Mouse (Mus musculus) ES-E14 (cell line): ENCODE measurements at regions not wholly inside any gene's neighbourhood (a gene's known extent, or its start where the extent isn't known, plus 50 kb on each side); places are given as distances from the start of the nearest gene placed in this dataset.

Experiments
- MAFK ChIP-seq: IDR thresholded peaks from 2 replicates; pipeline ENCODE4 v1.6.1; 2014; ENCODE audit warnings: mild to moderate bottlenecking, low read depth, low read length, inconsistent platforms; ENCODE audit not compliant: insufficient read depth
- ZC3H11A ChIP-seq: IDR thresholded peaks from 2 replicates; pipeline ENCODE4 v1.6.1; 2012; ENCODE audit warnings: low read depth, mild to moderate bottlenecking, inconsistent platforms, low read length, borderline replicate concordance

DNA sequence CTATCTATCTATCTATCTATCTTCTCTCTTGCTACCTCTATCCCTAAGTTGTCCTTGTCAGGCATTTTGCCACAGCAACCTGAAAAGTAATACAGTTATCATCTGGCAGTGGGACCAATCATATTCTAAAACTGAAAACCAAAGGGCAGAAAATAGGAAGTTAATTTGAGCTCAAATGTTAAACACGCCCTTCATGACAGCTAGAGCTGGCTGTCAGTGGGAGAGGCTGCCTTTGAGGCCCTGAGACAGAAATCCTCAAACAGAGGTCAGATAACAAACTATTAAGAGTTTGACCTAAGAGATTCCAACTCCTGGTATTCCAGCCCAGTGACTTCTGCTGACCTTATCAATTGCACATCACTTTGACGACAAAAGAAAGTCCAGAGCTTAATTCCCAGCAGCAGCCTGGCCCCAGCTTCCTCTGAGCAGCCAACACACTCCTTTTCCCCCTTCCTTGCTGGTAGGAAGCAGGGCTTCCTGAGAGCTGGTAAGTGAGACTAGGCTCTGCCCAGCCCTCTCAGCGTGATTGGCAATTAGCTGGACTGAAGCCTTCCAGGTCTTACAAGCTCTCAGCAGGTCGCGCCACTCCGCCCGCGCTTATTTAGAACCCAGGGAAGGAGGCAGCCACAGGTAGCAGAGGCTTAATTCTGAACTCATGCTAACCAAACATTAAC is 250.0 kb downstream of the Sec61b start:
- TF ChIP-seq MAFK, result no peak
- no peak for TF ChIP-seq ZC3H11A
